Mouse (Mus musculus) embryonic fibroblast, embryonic 13.5 days (primary cell): Measurements from ENCODE around the gene Ffar1.

Experiments
- CTCF ChIP-seq: IDR thresholded peaks from 2 replicates; pipeline ENCODE4 v1.5.1; 2011; ENCODE audit warnings: mild to moderate bottlenecking, control low read depth, low read length, moderate library complexity, borderline replicate concordance; ENCODE audit not compliant: insufficient read depth
- POLR2A ChIP-seq: IDR thresholded peaks from 2 replicates; pipeline ENCODE4 v1.6.1; 2011; ENCODE audit warnings: low read depth, mild to moderate bottlenecking, control low read depth, low read length, moderate library complexity

DNA sequence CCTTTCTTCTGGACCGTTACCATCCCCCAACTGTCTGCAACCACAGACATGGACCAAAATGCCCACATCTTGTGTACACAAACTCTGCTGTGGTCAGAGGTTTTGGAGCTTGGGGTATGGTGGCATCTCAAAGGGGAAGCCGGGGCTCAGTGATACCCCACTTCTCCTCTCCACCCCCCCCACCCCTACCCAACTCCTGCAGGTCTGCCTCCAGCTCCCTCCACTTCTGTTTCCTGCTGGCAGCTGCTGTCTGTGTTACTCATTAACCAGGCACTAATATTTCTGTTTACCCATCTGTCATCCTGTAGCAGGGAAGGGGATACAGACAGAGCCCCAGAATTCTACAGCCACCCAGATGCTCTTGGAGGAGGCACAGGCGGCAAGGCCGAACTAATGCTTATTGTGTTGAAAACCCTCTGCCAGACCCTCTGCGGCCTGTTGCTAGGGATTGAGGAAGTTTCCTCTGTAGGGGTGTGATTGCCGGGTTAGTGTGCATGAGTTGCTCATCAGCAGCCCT is 49.0 kb downstream of the Ffar1 start:
- no peak for TF ChIP-seq CTCF
- no peak for TF ChIP-seq POLR2A
